Comparison of ENCODE assay signal across 28 mouse cellular contexts in genomic region chr6:32060641-32061040, GRCm38 (mm10). TPM values are rescaled to one million over a fixed set of nuclear protein-coding genes. Genes with fewer than 3 reads are reported as not detected.
DNase-seq lines count a peak whose midpoint lies in the region; ATAC-seq and TF ChIP-seq lines count a peak whose summit lies in the region.
"Had no signal": no experiment of that assay in that cellular context is flagged by ENCODE, and none has a peak within 500 bp of the region (broad histone marks: within the 10 kb centered on the region; RNA-seq: fewer than 3 reads in every experiment).

No protein-coding gene starts in this region.

- ATAC-seq in intestine, embryonic 14.5 days (replicated peaks; ENCODE audit: low FRiP score, low TSS enrichment, low read depth), result no peak
- ATAC-seq in intestine, embryonic 15.5 days, result no peak
- no peak for ATAC-seq in stomach, postnatal 0 days (ENCODE audit: low FRiP score, low TSS enrichment)
- ATAC-seq: forebrain, embryonic 13.5 days; forebrain, embryonic 15.5 days had no signal

- H3K79me2 ChIP-seq in heart, adult 2 months (replicated peaks; ENCODE audit: control insufficient read depth, insufficient read depth, low read length), result no peaks in the 10 kb centered on the region

- DNase-seq in heart, adult 11 months, result peak; percentile 56
- no peak for DNase-seq in heart, adult 2 months
- DNase-seq in intestine, embryonic 14.5 days (ENCODE audit: low spot score), result peak; percentile 31
- DNase-seq in stomach, postnatal 0 days (ENCODE audit: low spot score), result peak; percentile 4
- no peak for DNase-seq in spleen, postnatal 14 days (ENCODE audit: low spot score in 2 of 2)
- DNase-seq: adrenal gland, adult 2 months; adrenal gland, postnatal 10 days; adrenal gland, postnatal 25 days; cerebellum, adult 11 months; cerebellum, adult 18-20 months; cerebellum, adult 8-10 months; cerebellum, adult 9-11 months; cerebellum, postnatal 36 days; embryo, embryonic 11 days had no signal

- no peak for TF ChIP-seq POLR2A in heart, adult 2 months (IDR thresholded peaks at IDR 0.05; ENCODE audit: insufficient read depth, low read depth, low read length)

- H3K9me3 ChIP-seq in intestine, embryonic 14.5 days (ENCODE audit: control insufficient read depth, low read length), result no peaks in the 10 kb centered on the region
- H3K9me3 ChIP-seq in intestine, embryonic 15.5 days, result no peaks in the 10 kb centered on the region
- H3K9me3 ChIP-seq in stomach, postnatal 0 days (ENCODE audit: control insufficient read depth, low read length), result no peaks in the 10 kb centered on the region
- H3K9me3 ChIP-seq: embryonic facial prominence, embryonic 13.5 days; embryonic facial prominence, embryonic 15.5 days; forebrain, embryonic 13.5 days; forebrain, embryonic 15.5 days had no signal

- no peaks in the 10 kb centered on the region for H3K36me3 ChIP-seq in heart, adult 2 months (ENCODE audit: control insufficient read depth, insufficient read depth, low read length)
- no peaks in the 10 kb centered on the region for H3K36me3 ChIP-seq in intestine, embryonic 14.5 days (ENCODE audit: control insufficient read depth, insufficient read depth, low read length)
- H3K36me3 ChIP-seq in intestine, embryonic 15.5 days, result no peaks in the 10 kb centered on the region
- H3K36me3 ChIP-seq in stomach, postnatal 0 days (ENCODE audit: control insufficient read depth, insufficient read depth, low read length), result no peaks in the 10 kb centered on the region
- H3K36me3 ChIP-seq: embryonic facial prominence, embryonic 13.5 days; embryonic facial prominence, embryonic 15.5 days; forebrain, embryonic 15.5 days had no signal

- intact Hi-C loops in heart, adult 2 months (cut with DNase I), result no loop called here

- no peaks in the 10 kb centered on the region for H3K27me3 ChIP-seq in heart, adult 2 months (ENCODE audit: control insufficient read depth, insufficient read depth, low read length)
- H3K27me3 ChIP-seq in intestine, embryonic 14.5 days (replicated peaks; ENCODE audit: control insufficient read depth, insufficient read depth, low read length), result no peaks in the 10 kb centered on the region
- no peaks in the 10 kb centered on the region for H3K27me3 ChIP-seq in intestine, embryonic 15.5 days (replicated peaks)
- no peaks in the 10 kb centered on the region for H3K27me3 ChIP-seq in stomach, postnatal 0 days (ENCODE audit: control insufficient read depth, insufficient read depth, low read length)
- H3K27me3 ChIP-seq: embryonic facial prominence, embryonic 13.5 days; embryonic facial prominence, embryonic 15.5 days; forebrain, embryonic 13.5 days; forebrain, embryonic 15.5 days had no signal

- no peak for TF ChIP-seq EP300 in heart, adult 2 months (IDR thresholded peaks at IDR 0.05; ENCODE audit: insufficient read depth, low read depth, low read length)
- no peak for TF ChIP-seq EP300 in stomach, postnatal 0 days (optimal IDR thresholded peaks at IDR 0.05)

- no peak overlapping the region for H3K4me2 ChIP-seq in intestine, embryonic 14.5 days (ENCODE audit: low read length)
- no peak overlapping the region for H3K4me2 ChIP-seq in intestine, embryonic 15.5 days (replicated peaks)
- no peak overlapping the region for H3K4me2 ChIP-seq in stomach, postnatal 0 days (replicated peaks; ENCODE audit: low read depth)
- H3K4me2 ChIP-seq: embryonic facial prominence, embryonic 13.5 days; embryonic facial prominence, embryonic 15.5 days; forebrain, embryonic 13.5 days; forebrain, embryonic 15.5 days had no signal

- no peak overlapping the region for H3K9ac ChIP-seq in heart, adult 2 months (ENCODE audit: low read depth, low read length)
- H3K9ac ChIP-seq in intestine, embryonic 14.5 days (ENCODE audit: low read length), result no peak overlapping the region
- H3K9ac ChIP-seq in intestine, embryonic 15.5 days, result no peak overlapping the region
- no peak overlapping the region for H3K9ac ChIP-seq in stomach, postnatal 0 days (ENCODE audit: low read length)
- H3K9ac ChIP-seq: embryonic facial prominence, embryonic 13.5 days; embryonic facial prominence, embryonic 15.5 days; forebrain, embryonic 13.5 days; forebrain, embryonic 15.5 days had no signal

- no peak for TF ChIP-seq CTCF in heart, adult 2 months (IDR thresholded peaks at IDR 0.05)
- TF ChIP-seq CTCF in stomach, postnatal 0 days (IDR thresholded peaks at IDR 0.05; ENCODE audit: low read depth), result no peak

- WGBS in heart, adult 2 months, result 74% methylated on average over 2 of the region's 2 CpGs
- 85% methylated on average over 2 of the region's 2 CpGs for WGBS in intestine, embryonic 14.5 days
- 88% methylated on average over 2 of the region's 2 CpGs for WGBS in intestine, embryonic 15.5 days
- 79% methylated on average over 2 of the region's 2 CpGs for WGBS in stomach, postnatal 0 days

- no peak overlapping the region for H3K27ac ChIP-seq in heart, adult 2 months
- no peak overlapping the region for H3K27ac ChIP-seq in intestine, embryonic 14.5 days (ENCODE audit: low read depth)
- no peak overlapping the region for H3K27ac ChIP-seq in intestine, embryonic 15.5 days
- no peak overlapping the region for H3K27ac ChIP-seq in stomach, postnatal 0 days (replicated peaks)
- H3K27ac ChIP-seq: embryonic facial prominence, embryonic 13.5 days; embryonic facial prominence, embryonic 15.5 days; forebrain, embryonic 13.5 days; forebrain, embryonic 15.5 days had no signal

- no peak overlapping the region for H3K4me3 ChIP-seq in heart, adult 2 months
- no peak overlapping the region for H3K4me3 ChIP-seq in intestine, embryonic 14.5 days (ENCODE audit: low read depth, low read length)
- no peak overlapping the region for H3K4me3 ChIP-seq in intestine, embryonic 15.5 days (replicated peaks)
- H3K4me3 ChIP-seq in stomach, postnatal 0 days (ENCODE audit: low read depth, low read length), result no peak overlapping the region
- H3K4me3 ChIP-seq: embryonic facial prominence, embryonic 13.5 days; embryonic facial prominence, embryonic 15.5 days; erythroblast, embryonic 14.5 days; forebrain, embryonic 13.5 days; forebrain, embryonic 15.5 days had no signal

- no peaks in the 10 kb centered on the region for H3K4me1 ChIP-seq in heart, adult 2 months (ENCODE audit: control insufficient read depth, insufficient read depth, low read length)
- H3K4me1 ChIP-seq in intestine, embryonic 14.5 days (replicated peaks; ENCODE audit: control insufficient read depth, insufficient read depth, low read length), result no peaks in the 10 kb centered on the region
- H3K4me1 ChIP-seq in intestine, embryonic 15.5 days (replicated peaks), result no peaks in the 10 kb centered on the region
- H3K4me1 ChIP-seq in stomach, postnatal 0 days (replicated peaks; ENCODE audit: control insufficient read depth, insufficient read depth), result no peaks in the 10 kb centered on the region
- H3K4me1 ChIP-seq: embryonic facial prominence, embryonic 13.5 days; embryonic facial prominence, embryonic 15.5 days had no signal

RNA-seq across cellular contexts. Expression of gene 1700012A03Rik, which starts 10.6 kb away (rescaled TPM):
- total RNA-seq in heart, adult 2 months (2021), result not detected
- polyA plus RNA-seq in heart, adult 2 months (2012; rRNA removed), result 0.23 TPM in 1 of 2 replicates, not detected in the other
- not detected in 2 replicates for polyA plus RNA-seq in intestine, embryonic 14.5 days (2014; fragmentation: Nextera tagmentation; extraction: Ambion mirVana)
- not detected in 2 replicates for polyA plus RNA-seq in intestine, embryonic 15.5 days (2015; fragmentation: Nextera tagmentation; extraction: Ambion mirVana)
- polyA plus RNA-seq in stomach, postnatal 0 days (2015; fragmentation: Nextera tagmentation; extraction: Ambion mirVana), result not detected in 2 replicates
- total RNA-seq: adrenal gland, adult 2 months; adrenal gland, postnatal 10 days; adrenal gland, postnatal 25 days; adrenal gland, postnatal 4 days; common myeloid progenitor, adult 5-6 weeks; ES-E14; MEL had no signal
- polyA plus RNA-seq: adrenal gland, adult 2 months; brain, embryonic 14.5 days; C2C12; embryonic facial prominence, embryonic 11.5 days; embryonic facial prominence, embryonic 13.5 days; embryonic facial prominence, embryonic 15.5 days; erythroblast, embryonic 14.5 days; forebrain, embryonic 11.5 days; forebrain, embryonic 13.5 days; forebrain, embryonic 15.5 days had no signal

Comparison
In these comparisons a context has a peak if more than half of its experiments do, and no peak if none do; other contexts are left out.
1. DNase-seq: peak in heart, adult 11 months (single experiment), intestine, embryonic 14.5 days (single experiment) and stomach, postnatal 0 days (single experiment); none in heart, adult 2 months (0 of 2) and spleen, postnatal 14 days (0 of 2).